Mouse (Mus musculus): ENCODE results near the gene Yars. TPM values are rescaled to one million over a fixed set of nuclear protein-coding genes. Genes with fewer than 3 reads are reported as not detected.

The Yars gene
- polyA plus RNA-seq, 1 experiment from 2014 or later: 107 TPM

GRCm38 (mm10) chr4:129151276-129151811 is 38.2 kb upstream of the Yars start:
- DNase-seq (ENCODE audit: low spot score): no peak
- Histone ChIP-seq H3K4me1 (no peaks in the 10 kb centered on the region), H3K36me3 (peaks cover 83% of the 10 kb centered on the region), H3K27me3 (ENCODE audit: low read depth, poor library complexity, severe bottlenecking) (no peaks in the 10 kb centered on the region), H3K27ac (replicated peaks) (no peak overlapping the region), H3K9me3 (replicated peaks) (no peaks in the 10 kb centered on the region), H3K4me3 (no peak overlapping the region)
- WGBS: 90% methylated on average over 4 of the region's 4 CpGs

- peaks cover 77% of the 10 kb centered on the region for H3K36me3 ChIP-seq
- no peaks in the 10 kb centered on the region for H3K4me1 ChIP-seq
- no peak overlapping the region for H3K4me3 ChIP-seq
- 90% methylated on average over 5 of the region's 5 CpGs for WGBS
- H3K27ac ChIP-seq (replicated peaks): no peak overlapping the region
- DNase-seq (ENCODE audit: low spot score): no peak
- no peaks in the 10 kb centered on the region for H3K27me3 ChIP-seq (ENCODE audit: low read depth, poor library complexity, severe bottlenecking)
- no peaks in the 10 kb centered on the region for H3K9me3 ChIP-seq (replicated peaks)
Measured at GRCm38 (mm10) chr4:129157541-129157940, 32.0 kb upstream of the Yars start.

GRCm38 (mm10) chr4:129158549-129158948 is 31.0 kb upstream of the Yars start:
- Histone ChIP-seq H3K36me3 (peaks cover 77% of the 10 kb centered on the region), H3K9me3 (replicated peaks) (no peaks in the 10 kb centered on the region), H3K4me3 (no peak overlapping the region), H3K27me3 (ENCODE audit: low read depth, poor library complexity, severe bottlenecking) (no peaks in the 10 kb centered on the region), H3K27ac (replicated peaks) (no peak overlapping the region), H3K4me1 (no peaks in the 10 kb centered on the region)
- no peak for DNase-seq (ENCODE audit: low spot score)
- WGBS: 81% methylated on average over 3 of the region's 3 CpGs

GRCm38 (mm10) chr4:129161076-129161475 is 28.5 kb upstream of the Yars start:
- Histone ChIP-seq H3K27ac (replicated peaks) (no peak overlapping the region), H3K27me3 (ENCODE audit: low read depth, poor library complexity, severe bottlenecking) (no peaks in the 10 kb centered on the region), H3K4me1 (no peaks in the 10 kb centered on the region), H3K36me3 (peaks cover 79% of the 10 kb centered on the region), H3K9me3 (replicated peaks) (no peaks in the 10 kb centered on the region; the same call in 1 of the 2 replicates), H3K4me3 (no peak overlapping the region)
- WGBS: 96% methylated on average over 1 of the region's 1 CpGs
- DNase-seq (ENCODE audit: low spot score): no peak

- whole genome bisulfite sequencing: 97% methylated on average over 4 of the region's 4 CpGs
- H3K27me3 ChIP-seq (ENCODE audit: low read depth, poor library complexity, severe bottlenecking): no peaks in the 10 kb centered on the region
- no peak overlapping the region for H3K27ac ChIP-seq (replicated peaks)
- no peaks in the 10 kb centered on the region; the same call in 1 of the 2 replicates for H3K9me3 ChIP-seq (replicated peaks)
- H3K4me3 ChIP-seq: no peak overlapping the region
- no peak for DNase-seq (ENCODE audit: low spot score)
- H3K36me3 ChIP-seq: peaks cover 76% of the 10 kb centered on the region
- no peaks in the 10 kb centered on the region for H3K4me1 ChIP-seq
Measured at GRCm38 (mm10) chr4:129161581-129162255, 27.8 kb upstream of the Yars start.

GRCm38 (mm10) chr4:129172529-129172928 is 17.0 kb upstream of the Yars start:
- 77% methylated on average over 1 of the region's 1 CpGs for WGBS
- Histone ChIP-seq H3K9me3 (replicated peaks) (peaks cover 4% of the 10 kb centered on the region; the same call in 1 of the 2 replicates), H3K4me3 (no peak overlapping the region), H3K4me1 (no peaks in the 10 kb centered on the region), H3K27me3 (ENCODE audit: low read depth, poor library complexity, severe bottlenecking) (no peaks in the 10 kb centered on the region), H3K36me3 (peaks cover 94% of the 10 kb centered on the region), H3K27ac (replicated peaks) (no peak overlapping the region)
- DNase-seq (ENCODE audit: low spot score): no peak

GRCm38 (mm10) chr4:129179560-129179959 is 10.0 kb upstream of the Yars start:
- no peaks in the 10 kb centered on the region for H3K4me1 ChIP-seq
- DNase-seq (ENCODE audit: low spot score): no peak
- H3K27ac ChIP-seq (replicated peaks): no peak overlapping the region
- H3K9me3 ChIP-seq (replicated peaks): no peaks in the 10 kb centered on the region
- peaks cover 86% of the 10 kb centered on the region for H3K36me3 ChIP-seq
- H3K27me3 ChIP-seq (ENCODE audit: low read depth, poor library complexity, severe bottlenecking): no peaks in the 10 kb centered on the region
- H3K4me3 ChIP-seq: no peak overlapping the region
- 84% methylated on average over 1 of the region's 1 CpGs for WGBS

- no peaks in the 10 kb centered on the region for H3K9me3 ChIP-seq (replicated peaks)
- peak overlapping the region; percentile 97 for H3K4me3 ChIP-seq
- H3K27me3 ChIP-seq (ENCODE audit: low read depth, poor library complexity, severe bottlenecking): no peaks in the 10 kb centered on the region
- H3K27ac ChIP-seq (replicated peaks): peak overlapping the region; percentile 97
- no peak for DNase-seq (ENCODE audit: low spot score)
- peaks cover 36% of the 10 kb centered on the region for H3K4me1 ChIP-seq
- WGBS: 53% methylated on average over 5 of the region's 5 CpGs
- peaks cover 18% of the 10 kb centered on the region for H3K36me3 ChIP-seq
Measured at GRCm38 (mm10) chr4:129188041-129188659, 1.4 kb upstream of the Yars start.

GRCm38 (mm10) chr4:129188803-129189541 is 588 bp upstream of the Yars start:
- under 1% methylated on average over 73 of the region's 74 CpGs for WGBS

GRCm38 (mm10) chr4:129190538-129190937 is 978 bp downstream of the Yars start:
- Histone ChIP-seq H3K4me1 (peaks cover 36% of the 10 kb centered on the region), H3K4me3 (peak overlapping the region; percentile 97), H3K36me3 (peaks cover 33% of the 10 kb centered on the region), H3K9me3 (replicated peaks) (no peaks in the 10 kb centered on the region), H3K27me3 (ENCODE audit: low read depth, poor library complexity, severe bottlenecking) (no peaks in the 10 kb centered on the region), H3K27ac (replicated peaks) (peak overlapping the region; percentile 97)
- DNase-seq (ENCODE audit: low spot score): peak; percentile 15
- 6% methylated on average over 12 of the region's 12 CpGs for WGBS

More at GRCm38 (mm10) chr4:129188803-129189541, 588 bp upstream of the Yars start:
- Histone ChIP-seq H3K4me3 (peak overlapping the region; percentile 97), H3K4me1 (peaks cover 36% of the 10 kb centered on the region), H3K9me3 (replicated peaks) (no peaks in the 10 kb centered on the region), H3K36me3 (peaks cover 20% of the 10 kb centered on the region), H3K27me3 (ENCODE audit: low read depth, poor library complexity, severe bottlenecking) (no peaks in the 10 kb centered on the region), H3K27ac (replicated peaks) (peak overlapping the region; percentile 97)
- DNase-seq (ENCODE audit: low spot score): no peak

GRCm38 (mm10) chr4:129191691-129192090 is 2.1 kb downstream of the Yars start:
- Histone ChIP-seq H3K9me3 (replicated peaks) (no peaks in the 10 kb centered on the region), H3K27me3 (ENCODE audit: low read depth, poor library complexity, severe bottlenecking) (no peaks in the 10 kb centered on the region), H3K27ac (replicated peaks) (no peak overlapping the region), H3K4me1 (peaks cover 36% of the 10 kb centered on the region), H3K36me3 (peaks cover 44% of the 10 kb centered on the region), H3K4me3 (peak overlapping the region; percentile 97; the same call in 1 of the 2 replicates)
- no peak for DNase-seq (ENCODE audit: low spot score)
- WGBS: 79% methylated on average over 5 of the region's 5 CpGs

GRCm38 (mm10) chr4:129194280-129194679 is 4.7 kb downstream of the Yars start:
- DNase-seq (ENCODE audit: low spot score): no peak
- 100% methylated on average over 1 of the region's 1 CpGs for WGBS
- no peak overlapping the region for H3K27ac ChIP-seq (replicated peaks)
- H3K4me1 ChIP-seq: peaks cover 20% of the 10 kb centered on the region
- no peaks in the 10 kb centered on the region for H3K27me3 ChIP-seq (ENCODE audit: low read depth, poor library complexity, severe bottlenecking)
- H3K36me3 ChIP-seq: peaks cover 67% of the 10 kb centered on the region
- H3K4me3 ChIP-seq: no peak overlapping the region
- no peaks in the 10 kb centered on the region for H3K9me3 ChIP-seq (replicated peaks)
